In the genomic region with DNA sequence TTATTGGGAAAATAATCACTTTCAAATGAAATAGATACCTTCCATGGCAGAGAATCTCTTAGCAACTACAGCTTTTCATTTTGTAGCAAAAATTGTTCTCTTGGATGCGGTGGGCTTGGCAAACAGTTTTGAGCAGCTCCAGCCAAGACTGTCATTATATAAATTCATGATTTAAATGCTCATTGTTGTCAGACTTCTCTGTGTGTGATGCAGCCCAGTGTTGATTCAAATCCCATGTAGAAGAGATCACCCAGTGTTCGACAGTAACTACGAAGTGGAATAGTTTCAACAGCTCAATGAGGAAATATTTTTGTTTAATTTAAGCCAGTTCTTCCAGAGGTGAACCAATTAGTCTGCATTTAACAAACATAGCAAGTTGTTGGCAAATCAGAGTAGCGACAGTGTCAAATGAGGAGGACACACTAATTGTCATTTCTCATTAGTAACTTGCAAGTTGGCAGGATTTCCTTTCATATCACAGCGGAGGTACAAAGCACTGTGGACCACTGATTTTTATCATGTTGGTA, we compare ENCODE assay signal across 24 mouse cellular contexts. TPM values are rescaled to one million over a fixed set of nuclear protein-coding genes. Genes with fewer than 3 reads are reported as not detected.
DNase-seq lines count a peak whose midpoint lies in the region; ATAC-seq and TF ChIP-seq lines count a peak whose summit lies in the region.
"Had no signal": no experiment of that assay in that cellular context is flagged by ENCODE, and none has a peak within 500 bp of the region (broad histone marks: within the 10 kb centered on the region; RNA-seq: fewer than 3 reads in every experiment).

No protein-coding gene starts in this region.

- no peak overlapping the region for H3K4me3 ChIP-seq in embryonic facial prominence, embryonic 14.5 days (ENCODE audit: low read depth, low read length)
- H3K4me3 ChIP-seq in embryonic facial prominence, embryonic 10.5 days: no peak overlapping the region
- H3K4me3 ChIP-seq in liver, adult 2 months (ENCODE audit: insufficient read depth, low read depth, low read length): no peak overlapping the region
- H3K4me3 ChIP-seq in liver, postnatal 0 days (ENCODE audit: low read depth, low read length): no peak overlapping the region
- H3K4me3 ChIP-seq: embryonic facial prominence, embryonic 12.5 days; heart, embryonic 10.5 days; hindbrain, embryonic 13.5 days; intestine, embryonic 15.5 days had no signal

- no peak for TF ChIP-seq EP300 in liver, postnatal 0 days (IDR thresholded peaks at IDR 0.05; ENCODE audit: low read depth)

- H3K9me3 ChIP-seq in embryonic facial prominence, embryonic 14.5 days (ENCODE audit: control insufficient read depth, low read length): no peaks in the 10 kb centered on the region
- no peaks in the 10 kb centered on the region for H3K9me3 ChIP-seq in embryonic facial prominence, embryonic 10.5 days
- H3K9me3 ChIP-seq in liver, postnatal 0 days (ENCODE audit: low read length): no peaks in the 10 kb centered on the region
- H3K9me3 ChIP-seq: embryonic facial prominence, embryonic 12.5 days; heart, embryonic 10.5 days; hindbrain, embryonic 13.5 days; intestine, embryonic 15.5 days had no signal

- no peak for TF ChIP-seq CTCF in liver, adult 2 months (IDR thresholded peaks at IDR 0.05; ENCODE audit: low read depth, low read length)
- TF ChIP-seq CTCF in liver, postnatal 0 days (IDR thresholded peaks at IDR 0.05; ENCODE audit: low read depth): no peak

- no peaks in the 10 kb centered on the region for H3K4me1 ChIP-seq in embryonic facial prominence, embryonic 14.5 days (ENCODE audit: control insufficient read depth, insufficient read depth, low read length)
- no peaks in the 10 kb centered on the region for H3K4me1 ChIP-seq in embryonic facial prominence, embryonic 10.5 days
- H3K4me1 ChIP-seq in liver, adult 2 months (ENCODE audit: control insufficient read depth, insufficient read depth, low read length): peaks cover 19% of the 10 kb centered on the region
- H3K4me1 ChIP-seq in liver, postnatal 0 days (ENCODE audit: insufficient read depth): no peaks in the 10 kb centered on the region
- H3K4me1 ChIP-seq: embryonic facial prominence, embryonic 12.5 days; heart, embryonic 10.5 days; intestine, embryonic 15.5 days had no signal

- H3K27ac ChIP-seq in embryonic facial prominence, embryonic 14.5 days (replicated peaks; ENCODE audit: low read depth, low read length): no peak overlapping the region
- H3K27ac ChIP-seq in embryonic facial prominence, embryonic 10.5 days (replicated peaks): no peak overlapping the region
- H3K27ac ChIP-seq in liver, adult 2 months (replicated peaks; ENCODE audit: insufficient read depth, low read depth, low read length): peak overlapping the region; percentile 70
- H3K27ac ChIP-seq in liver, postnatal 0 days (ENCODE audit: low read depth): no peak overlapping the region
- H3K27ac ChIP-seq: embryonic facial prominence, embryonic 12.5 days; heart, embryonic 10.5 days; hindbrain, embryonic 13.5 days; intestine, embryonic 15.5 days had no signal

- H3K36me3 ChIP-seq in embryonic facial prominence, embryonic 14.5 days (ENCODE audit: control insufficient read depth, insufficient read depth, low read length): no peaks in the 10 kb centered on the region
- H3K36me3 ChIP-seq in embryonic facial prominence, embryonic 10.5 days (replicated peaks): no peaks in the 10 kb centered on the region
- no peaks in the 10 kb centered on the region for H3K36me3 ChIP-seq in liver, adult 2 months (ENCODE audit: control insufficient read depth, insufficient read depth, low read length)
- H3K36me3 ChIP-seq in liver, postnatal 0 days (replicated peaks; ENCODE audit: insufficient read depth, low read length): no peaks in the 10 kb centered on the region
- H3K36me3 ChIP-seq: embryonic facial prominence, embryonic 12.5 days; heart, embryonic 10.5 days; hindbrain, embryonic 13.5 days; intestine, embryonic 15.5 days had no signal

- WGBS in embryonic facial prominence, embryonic 14.5 days: 71% methylated on average over 5 of the region's 5 CpGs
- 91% methylated on average over 5 of the region's 5 CpGs for WGBS in embryonic facial prominence, embryonic 10.5 days
- 38% methylated on average over 5 of the region's 5 CpGs for WGBS in liver, adult 2 months
- 68% methylated on average over 5 of the region's 5 CpGs for WGBS in liver, postnatal 0 days (ENCODE audit: insufficient replicate concordance)

- H3K9ac ChIP-seq in embryonic facial prominence, embryonic 14.5 days (ENCODE audit: low read depth, low read length): no peak overlapping the region
- H3K9ac ChIP-seq in liver, adult 2 months (ENCODE audit: low read depth, low read length): no peak overlapping the region
- no peak overlapping the region for H3K9ac ChIP-seq in liver, postnatal 0 days (replicated peaks)
- H3K9ac ChIP-seq: embryonic facial prominence, embryonic 12.5 days; hindbrain, embryonic 13.5 days; intestine, embryonic 15.5 days had no signal

- TF ChIP-seq POLR2A in liver, adult 2 months (IDR thresholded peaks at IDR 0.05; ENCODE audit: extremely low read depth, insufficient read depth, low read length): no peak

- H3K4me2 ChIP-seq in embryonic facial prominence, embryonic 14.5 days (ENCODE audit: low read depth, low read length): no peak overlapping the region
- H3K4me2 ChIP-seq in liver, postnatal 0 days (ENCODE audit: low read depth, low read length): no peak overlapping the region
- H3K4me2 ChIP-seq: embryonic facial prominence, embryonic 12.5 days; hindbrain, embryonic 13.5 days; intestine, embryonic 15.5 days had no signal

- no peaks in the 10 kb centered on the region for H3K27me3 ChIP-seq in embryonic facial prominence, embryonic 14.5 days (replicated peaks; ENCODE audit: control insufficient read depth, insufficient read depth, low read length)
- H3K27me3 ChIP-seq in embryonic facial prominence, embryonic 10.5 days (replicated peaks; ENCODE audit: low read depth, poor library complexity, severe bottlenecking): no peaks in the 10 kb centered on the region
- no peaks in the 10 kb centered on the region for H3K27me3 ChIP-seq in liver, adult 2 months (ENCODE audit: control insufficient read depth, insufficient read depth, low read length)
- no peaks in the 10 kb centered on the region for H3K27me3 ChIP-seq in liver, postnatal 0 days (ENCODE audit: insufficient read depth, low read length)
- H3K27me3 ChIP-seq: embryonic facial prominence, embryonic 12.5 days; hindbrain, embryonic 13.5 days; intestine, embryonic 15.5 days; Patski had no signal

- peak; percentile 8 for DNase-seq in embryonic facial prominence, embryonic 14.5 days (ENCODE audit: low spot score)
- DNase-seq in embryonic facial prominence, embryonic 10.5 days (ENCODE audit: low spot score): no peak
- DNase-seq in frontal cortex, postnatal 10 days (ENCODE audit: low spot score in 2 of 2): no peak
- DNase-seq in liver, adult 2 months (ENCODE audit: extremely low read depth, low read depth, low spot score): peak; percentile 67
- no peak for DNase-seq in liver, postnatal 0 days
- DNase-seq in adrenal gland, adult 2 months: no peak
- DNase-seq: adrenal gland, postnatal 25 days; cerebellum, adult 11 months; cerebellum, adult 8-10 months; cerebellum, postnatal 14 days; embryo, embryonic 11 days; gastrocnemius, postnatal 10 days; heart, adult 18-20 months; heart, postnatal 10 days; heart, postnatal 4 days had no signal

- H3K79me2 ChIP-seq in liver, adult 2 months (ENCODE audit: control insufficient read depth, insufficient read depth, low read length): peaks cover 6% of the 10 kb centered on the region; the same call in 1 of the 2 replicates

- no peak for ATAC-seq in embryonic facial prominence, embryonic 14.5 days (ENCODE audit: low read depth)
- ATAC-seq in frontal cortex, adult (ENCODE audit: low TSS enrichment): peak; percentile 78
- ATAC-seq in liver, postnatal 0 days: no peak
- ATAC-seq: activated CD4-positive, CD25-positive, alpha-beta regulatory T cell, adult 4 months; intestine, embryonic 15.5 days; Patski had no signal

RNA-seq across cellular contexts. Expression of gene Lin7a, which starts 39.5 kb away (rescaled TPM):
- 4.8 and 5.0 TPM in 2 replicates for polyA plus RNA-seq in embryonic facial prominence, embryonic 14.5 days (2014; fragmentation: Nextera tagmentation; extraction: Ambion mirVana)
- 1.4 and 2.0 TPM in 2 replicates for polyA plus RNA-seq in embryonic facial prominence, embryonic 10.5 days (2016; fragmentation: Nextera tagmentation; extraction: Ambion mirVana)
- 16.1 and 28.2 TPM in 2 replicates for total RNA-seq in liver, adult 2 months (2014; rRNA removed)
- 3.4 and 4.4 TPM in 2 replicates for polyA plus RNA-seq in liver, adult 2 months (2012; rRNA removed)
- polyA plus RNA-seq in liver, postnatal 0 days (2015; fragmentation: Nextera tagmentation; extraction: Ambion mirVana): 1.4 and 1.5 TPM in 2 replicates
- 1 to 10 TPM; 1.7 to 1.8 TPM for total RNA-seq in adrenal gland, adult 2 months (2021)
- 0.03 TPM in 1 of 2 replicates, not detected in the other for polyA plus RNA-seq in adrenal gland, adult 2 months (2012; rRNA removed)
- total RNA-seq: common myeloid progenitor, adult 5-6 weeks; MEL had no signal
- polyA plus RNA-seq: activated CD4-positive, CD25-positive, alpha-beta regulatory T cell, adult 4 months had no signal

Comparison
In these comparisons a context has a peak if more than half of its experiments do, and no peak if none do; other contexts are left out.
1. DNase-seq: peak in embryonic facial prominence, embryonic 14.5 days (single experiment) and liver, adult 2 months (single experiment); none in embryonic facial prominence, embryonic 10.5 days (single experiment), frontal cortex, postnatal 10 days (0 of 2), liver, postnatal 0 days (single experiment) and adrenal gland, adult 2 months (single experiment).